Mouse (Mus musculus): ENCODE measurements around the gene Sowahb.
"Not testable (repeated sequence)": the region's sequence is repeated elsewhere in the genome, so short reads cannot be mapped to it uniquely, and the experiment has no call there.

Sowahb gene

DNA sequence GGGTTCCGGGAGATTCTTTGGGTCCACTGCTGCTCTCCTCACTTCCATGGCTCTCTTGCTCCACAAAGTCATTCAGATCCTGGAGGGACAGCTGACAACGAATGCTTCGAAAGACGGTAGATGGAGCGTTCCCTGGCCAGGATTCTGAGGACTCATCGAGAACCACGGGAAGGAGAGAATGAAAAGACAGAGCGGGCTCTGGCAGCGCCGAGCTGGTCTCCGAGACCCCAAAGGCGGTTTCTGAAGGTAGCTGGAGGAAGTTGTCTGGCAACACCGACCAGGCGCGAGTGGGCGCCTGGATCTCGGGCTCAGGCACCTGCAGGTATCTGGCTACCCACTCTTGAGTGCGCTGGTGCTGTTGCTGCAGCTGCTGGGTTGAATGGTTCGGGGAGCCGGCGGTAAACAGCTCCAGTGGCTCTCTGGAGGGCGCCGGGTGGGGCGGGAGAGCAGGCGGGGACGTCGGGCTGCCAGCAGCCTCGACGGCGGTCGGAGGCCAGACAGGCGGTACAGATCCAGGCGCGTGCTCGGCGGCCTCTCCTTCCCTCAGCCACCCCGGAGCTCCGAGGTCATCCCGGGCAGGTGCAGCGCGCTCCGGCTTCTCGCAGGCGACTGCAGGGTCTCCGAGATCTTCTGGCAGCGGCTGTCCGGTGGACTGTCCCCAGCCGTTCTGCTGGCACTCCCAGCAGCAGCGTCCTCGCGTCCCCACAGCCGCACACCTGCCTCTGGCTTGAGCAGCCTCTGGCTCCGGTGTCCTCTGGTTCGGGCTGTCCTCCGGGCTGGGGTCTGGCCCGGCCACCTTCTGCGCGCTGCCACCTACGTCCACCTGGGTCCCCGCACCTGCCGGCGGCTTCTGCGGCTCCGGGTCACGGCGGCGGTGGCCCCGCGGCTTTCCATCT lies 886 bp downstream of the Sowahb start:
- DNase-seq (ENCODE audit: low read depth in 1 of 2, low spot score in 2 of 2), result no peak

DNA sequence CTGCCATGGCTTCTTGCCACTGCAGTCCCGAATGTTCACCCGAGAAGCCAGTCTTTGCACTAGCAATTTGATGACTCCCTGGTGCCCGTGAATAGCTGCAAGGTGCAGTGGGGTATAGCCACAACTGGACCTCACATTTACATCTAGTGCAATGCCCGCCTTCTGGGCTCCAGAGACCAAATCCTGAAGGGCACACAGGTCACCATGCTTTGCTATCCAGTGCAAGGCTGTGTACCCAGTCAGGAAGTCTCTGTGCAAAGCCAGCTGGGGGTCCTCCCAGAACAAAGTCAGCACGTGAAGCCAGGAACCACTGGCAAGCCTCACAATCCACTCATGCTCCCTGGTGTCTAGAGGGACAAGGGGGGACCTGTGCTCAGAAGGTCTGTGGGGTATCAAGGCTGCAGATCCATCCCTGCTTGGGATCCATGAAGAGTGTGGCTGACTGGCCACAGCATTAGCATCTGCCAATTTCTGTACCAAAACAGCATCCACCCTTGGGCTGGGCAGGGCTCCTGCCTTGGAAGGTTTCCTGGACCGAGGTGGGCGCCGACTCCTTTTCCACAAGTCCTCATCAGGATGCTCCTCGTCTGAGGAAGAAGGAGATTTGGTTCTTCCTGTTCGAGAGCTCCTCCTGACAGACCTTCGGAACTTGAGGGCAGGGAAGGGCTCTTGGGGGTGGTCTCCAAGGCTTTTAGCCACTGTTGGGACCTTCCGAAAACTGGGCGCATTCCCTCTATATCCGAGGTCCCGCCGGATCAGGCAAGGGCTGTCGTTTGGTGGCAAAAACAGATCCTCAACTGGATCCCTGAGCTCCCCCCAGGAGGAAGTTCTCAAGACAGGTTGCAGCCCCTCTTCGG lies 1.8 kb downstream of the Sowahb start:
- DNase-seq (ENCODE audit: low read depth in 1 of 2, low spot score in 2 of 2), result no peak

DNA sequence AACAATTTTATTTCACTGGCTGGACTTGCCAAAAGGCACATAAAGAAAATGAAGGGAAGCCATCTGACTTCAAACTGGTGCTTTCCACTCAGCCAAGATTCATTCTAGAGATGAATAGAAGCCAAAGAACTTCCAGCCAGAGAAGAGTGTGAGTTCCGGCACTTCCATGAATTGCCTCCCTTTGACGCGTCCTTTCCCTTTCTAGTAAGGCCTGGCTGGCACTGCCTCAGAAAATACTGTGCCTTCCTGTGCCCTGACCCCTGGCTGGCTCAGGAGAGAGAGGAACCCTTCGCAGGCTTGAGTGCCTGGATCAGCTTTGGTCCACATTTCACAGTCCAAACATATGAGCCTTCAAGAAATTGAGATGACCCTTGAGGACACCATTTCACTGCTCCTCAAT lies 2.8 kb downstream of the Sowahb start:
- DNase-seq (ENCODE audit: low read depth in 1 of 2, low spot score in 2 of 2), result no peak

DNA sequence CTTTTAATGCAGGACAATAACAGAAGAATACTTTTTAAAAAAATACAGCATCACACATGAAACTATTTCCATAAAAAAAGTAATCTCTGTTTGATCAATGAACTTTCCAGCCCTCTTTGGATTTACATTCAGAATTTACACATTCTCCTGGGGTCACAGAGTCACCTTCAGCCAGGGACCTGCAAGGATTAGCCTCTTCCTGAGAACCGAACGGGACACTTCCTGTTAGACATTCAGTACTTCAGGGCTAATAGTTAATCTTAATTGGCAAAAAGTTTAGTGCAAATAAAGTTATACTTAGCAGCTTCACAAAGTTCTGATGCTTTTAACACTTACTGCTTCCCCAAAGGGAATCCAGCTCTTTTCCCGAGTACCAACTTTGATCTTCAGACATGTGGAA lies 3.5 kb downstream of the Sowahb start:
- no peak for DNase-seq (ENCODE audit: low read depth in 1 of 2, low spot score in 2 of 2)

DNA sequence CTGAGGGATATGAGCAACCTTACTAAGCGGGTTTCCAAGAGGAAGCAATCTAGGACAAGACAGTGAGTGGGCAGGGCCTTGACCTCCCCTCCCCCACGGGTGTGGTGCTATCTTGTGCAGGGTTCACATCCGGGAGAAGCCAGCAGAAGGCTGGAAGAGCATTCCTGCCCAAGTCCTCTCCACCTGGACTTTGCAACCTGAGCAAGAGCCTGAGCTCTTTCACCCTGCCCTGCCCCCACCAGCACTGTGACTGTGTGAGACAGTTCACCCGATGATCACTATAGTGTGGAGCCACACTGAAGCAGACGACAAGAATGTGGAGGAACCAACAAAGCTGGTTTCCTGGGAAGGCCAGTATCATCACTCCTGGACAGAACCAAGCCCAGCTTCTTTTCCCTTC lies 4.7 kb downstream of the Sowahb start:
- no peak for DNase-seq (ENCODE audit: low read depth in 1 of 2, low spot score in 2 of 2)

DNA sequence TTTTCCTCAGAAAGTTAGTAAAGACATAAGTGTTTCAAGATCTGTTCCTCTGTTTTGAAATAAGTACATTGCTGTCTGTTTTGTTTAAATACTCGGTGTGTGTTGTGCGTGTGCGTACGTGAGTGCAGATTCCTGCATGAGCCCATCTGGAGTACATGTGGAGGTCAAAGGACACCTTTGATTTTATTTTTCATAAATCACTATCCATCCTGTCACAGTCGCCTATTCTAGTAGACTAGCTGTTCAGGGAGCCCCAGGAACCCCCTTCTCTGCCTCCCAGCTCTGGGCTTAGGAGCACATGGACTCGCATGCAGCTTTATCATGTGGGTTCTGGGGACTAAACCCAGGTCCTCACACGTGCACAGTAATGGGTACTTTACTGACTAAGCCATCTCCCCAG lies 8.6 kb downstream of the Sowahb start:
- no peak for DNase-seq (ENCODE audit: low read depth in 1 of 2, low spot score in 2 of 2)

DNA sequence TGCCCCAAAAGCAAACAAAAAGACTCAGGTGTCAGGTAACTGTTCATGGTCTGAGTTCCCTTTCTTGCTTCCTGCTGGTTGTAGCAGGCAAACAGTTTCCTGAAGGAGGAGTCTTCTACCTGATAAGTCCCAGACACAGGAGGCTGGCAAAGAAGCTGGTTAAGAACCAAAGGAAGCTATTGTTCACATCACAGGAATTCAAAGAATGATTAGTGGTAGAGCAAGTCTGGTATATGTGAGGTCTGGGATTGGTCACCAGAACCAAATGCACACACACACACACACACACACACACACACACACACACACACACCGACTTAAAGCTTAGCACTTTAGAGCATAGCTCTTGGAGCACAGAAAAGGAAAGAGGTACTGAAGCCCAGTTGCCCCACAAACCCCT lies 9.5 kb downstream of the Sowahb start:
- DNase-seq (ENCODE audit: low read depth in 1 of 2, low spot score in 2 of 2), result no peak

DNA sequence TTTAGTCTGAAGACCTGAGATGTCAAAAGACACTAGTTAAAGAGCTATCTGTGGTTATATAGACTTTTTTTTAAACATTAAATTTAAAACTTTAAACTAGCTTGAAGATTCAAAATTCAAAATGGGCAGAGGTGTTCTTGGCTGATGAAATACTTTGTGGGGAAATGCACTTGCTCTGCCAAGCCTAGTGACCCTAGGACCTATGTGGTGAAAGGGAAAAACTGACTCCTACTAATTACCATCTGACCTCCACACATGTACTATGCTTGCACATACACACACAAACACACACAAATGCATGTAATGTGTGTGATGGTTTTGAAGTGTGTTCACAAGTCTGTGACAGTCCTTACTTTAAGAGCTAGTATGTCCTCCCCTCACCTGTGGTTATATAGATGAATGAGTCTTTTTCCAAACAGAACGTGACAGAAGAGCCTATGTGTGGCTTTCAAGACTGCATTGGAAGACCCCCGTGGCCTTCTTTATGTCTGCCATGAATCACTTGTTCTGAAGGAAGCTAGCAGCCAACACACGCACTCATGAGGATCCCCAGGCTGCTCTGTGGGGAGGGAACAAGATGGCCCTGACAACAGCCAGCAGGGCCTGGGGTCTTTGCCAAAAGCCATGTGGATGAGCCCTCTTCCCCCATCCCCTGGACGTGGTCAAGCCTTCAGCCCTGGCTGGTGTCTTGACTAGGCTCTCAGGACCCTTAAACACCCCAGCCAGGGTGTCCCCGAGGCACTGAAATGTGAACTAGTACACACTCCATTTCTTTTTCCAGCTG lies 11.5 kb downstream of the Sowahb start:
- no peak for DNase-seq (ENCODE audit: low read depth in 1 of 2, low spot score in 2 of 2)

DNA sequence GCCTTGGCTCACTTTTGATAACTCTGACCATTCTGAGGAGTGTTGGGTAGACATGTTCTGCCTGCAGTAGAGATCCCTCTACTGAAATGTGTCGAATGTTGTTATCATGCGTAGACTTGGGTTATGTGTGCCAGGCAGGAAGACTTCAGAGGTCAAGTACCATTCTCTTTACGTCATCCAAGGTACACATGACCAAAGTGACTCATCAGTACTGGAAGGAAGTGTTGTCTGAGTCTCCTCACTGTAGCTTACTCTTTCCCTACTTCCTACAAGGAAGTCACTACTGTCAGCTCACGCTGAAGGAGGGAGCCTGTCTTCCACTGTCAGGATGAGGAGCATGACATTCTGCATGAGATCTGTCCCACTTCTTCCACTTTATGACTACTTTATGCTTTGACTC lies 12.2 kb downstream of the Sowahb start:
- DNase-seq (ENCODE audit: low read depth in 1 of 2, low spot score in 2 of 2), result no peak

DNA sequence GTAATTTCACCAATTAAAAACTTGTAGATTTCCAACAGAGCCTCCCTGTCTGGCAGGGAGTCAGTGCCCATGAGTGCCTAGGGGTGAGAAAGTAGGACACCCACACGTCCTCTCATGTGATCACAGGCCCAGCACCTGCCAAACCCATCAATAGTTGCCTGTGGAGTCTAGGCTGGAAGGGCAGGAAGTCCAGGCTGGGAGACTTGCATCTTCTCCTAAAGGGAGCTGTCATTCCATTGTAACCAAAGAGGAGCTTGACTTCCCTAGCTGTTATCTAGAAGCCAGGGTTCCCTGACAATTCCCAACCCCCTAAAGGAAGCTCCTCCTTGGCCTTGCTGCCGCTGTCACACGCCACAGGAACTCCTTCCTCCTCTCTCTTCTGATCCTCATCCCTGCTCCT lies 14.0 kb downstream of the Sowahb start:
- no peak for DNase-seq (ENCODE audit: low read depth in 1 of 2, low spot score in 2 of 2)

DNA sequence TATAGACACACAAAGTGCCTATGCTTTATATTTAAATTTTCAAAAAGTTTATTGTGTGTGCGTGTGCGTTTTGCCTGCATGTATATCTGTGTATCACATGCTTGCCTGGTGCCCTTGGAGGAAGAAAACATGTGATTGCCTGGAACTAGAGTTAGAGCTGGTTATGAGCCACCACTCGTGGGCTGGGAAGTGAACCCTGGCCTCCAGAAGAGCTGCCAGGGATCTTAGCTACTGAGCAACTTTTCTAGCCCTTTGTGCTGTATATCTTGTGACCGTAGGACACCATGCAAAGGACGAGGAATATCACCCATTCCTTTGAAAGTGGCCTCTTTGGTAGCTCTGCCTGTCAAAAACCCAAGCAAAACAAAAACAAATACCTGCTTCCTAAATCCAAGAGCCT lies 14.4 kb downstream of the Sowahb start:
- DNase-seq (ENCODE audit: low read depth in 1 of 2, low spot score in 2 of 2), result no peak

DNA sequence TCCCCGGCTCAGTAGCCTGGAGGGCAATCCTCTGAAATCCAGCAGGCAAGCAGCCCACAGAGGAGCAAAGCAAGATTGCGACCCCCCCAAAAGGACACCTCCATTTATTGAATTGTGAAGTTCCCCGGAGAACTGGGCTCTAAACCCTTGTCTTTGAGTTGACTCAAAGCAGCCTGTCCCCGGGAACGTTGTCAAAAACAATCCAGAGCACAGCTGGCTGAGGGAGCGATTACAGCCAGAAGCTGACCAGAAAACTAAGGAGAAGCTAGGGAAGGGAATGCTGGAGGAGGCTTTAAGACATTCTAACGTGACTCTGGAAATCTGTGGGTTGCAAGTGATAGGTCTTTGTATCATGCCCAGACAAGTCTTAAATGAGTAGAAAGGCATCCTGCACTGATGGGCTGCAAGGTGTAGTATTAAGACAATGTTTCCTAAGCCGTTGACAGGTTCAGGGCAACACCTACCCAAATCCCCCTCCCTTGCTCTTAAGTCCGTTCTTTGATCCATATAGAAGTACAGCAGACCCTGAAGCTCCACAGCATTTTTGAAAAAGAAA lies 17.6 kb downstream of the Sowahb start:
- no peak for DNase-seq (ENCODE audit: low read depth in 1 of 2, low spot score in 2 of 2)

DNA sequence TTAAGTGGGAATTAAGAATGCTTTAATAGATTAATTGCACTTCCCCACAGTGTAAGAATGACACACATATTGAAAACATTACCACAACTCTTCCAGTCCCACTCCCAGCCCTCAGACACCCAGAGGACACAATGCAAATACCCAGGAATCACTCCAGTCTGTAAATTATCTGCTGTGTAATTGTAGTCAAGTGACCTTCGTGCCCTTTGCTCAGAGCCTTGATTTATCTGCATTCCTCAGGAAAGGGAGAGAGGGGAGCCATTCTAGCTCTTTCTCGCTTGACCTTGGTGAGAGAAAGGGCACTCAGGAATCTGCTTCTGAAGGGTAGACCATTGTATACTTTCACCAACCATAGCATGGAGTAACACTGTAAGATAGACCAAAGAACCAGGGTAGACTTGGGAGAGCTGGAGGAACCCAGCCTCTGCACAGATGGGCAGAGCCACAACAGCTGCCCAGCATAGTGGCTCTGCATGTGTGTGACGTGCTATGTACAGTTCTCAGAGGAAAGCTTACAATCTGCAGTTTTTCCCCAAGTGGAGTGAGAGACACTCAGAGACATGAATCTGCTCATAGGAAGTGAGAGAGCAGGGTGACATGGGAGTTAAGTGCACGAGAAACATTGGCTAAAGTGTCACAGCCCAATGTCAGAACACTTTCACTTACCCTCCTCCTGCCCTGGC lies 18.2 kb downstream of the Sowahb start:
- no peak for DNase-seq (ENCODE audit: low read depth in 1 of 2, low spot score in 2 of 2)

DNA sequence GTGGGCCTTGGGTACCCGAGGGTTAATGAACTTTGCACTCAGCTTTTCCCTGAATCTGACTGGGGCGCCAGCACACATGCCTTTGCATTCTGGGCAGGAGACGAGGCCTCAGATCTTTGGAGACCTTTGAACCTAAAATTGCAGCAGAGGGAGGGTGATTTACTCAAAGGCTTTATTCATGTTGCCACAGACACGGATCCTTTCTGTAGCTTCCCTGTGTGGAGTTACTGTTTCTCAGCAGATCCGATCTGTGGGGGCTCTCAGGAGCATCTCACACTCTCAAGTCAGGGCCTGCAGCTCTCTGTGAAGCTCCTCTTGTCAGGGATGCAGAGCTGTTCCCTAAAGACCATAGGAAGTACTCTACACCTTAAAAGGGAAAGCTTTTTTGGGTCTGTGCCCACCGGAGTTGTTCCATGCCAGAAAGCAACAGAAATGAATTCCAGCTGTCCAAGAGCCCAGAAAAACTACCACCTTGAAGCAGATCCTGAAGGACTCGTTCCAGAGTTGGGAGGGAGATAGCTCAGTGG lies 20.0 kb downstream of the Sowahb start:
- DNase-seq (ENCODE audit: low read depth in 1 of 2, low spot score in 2 of 2), result no peak

DNA sequence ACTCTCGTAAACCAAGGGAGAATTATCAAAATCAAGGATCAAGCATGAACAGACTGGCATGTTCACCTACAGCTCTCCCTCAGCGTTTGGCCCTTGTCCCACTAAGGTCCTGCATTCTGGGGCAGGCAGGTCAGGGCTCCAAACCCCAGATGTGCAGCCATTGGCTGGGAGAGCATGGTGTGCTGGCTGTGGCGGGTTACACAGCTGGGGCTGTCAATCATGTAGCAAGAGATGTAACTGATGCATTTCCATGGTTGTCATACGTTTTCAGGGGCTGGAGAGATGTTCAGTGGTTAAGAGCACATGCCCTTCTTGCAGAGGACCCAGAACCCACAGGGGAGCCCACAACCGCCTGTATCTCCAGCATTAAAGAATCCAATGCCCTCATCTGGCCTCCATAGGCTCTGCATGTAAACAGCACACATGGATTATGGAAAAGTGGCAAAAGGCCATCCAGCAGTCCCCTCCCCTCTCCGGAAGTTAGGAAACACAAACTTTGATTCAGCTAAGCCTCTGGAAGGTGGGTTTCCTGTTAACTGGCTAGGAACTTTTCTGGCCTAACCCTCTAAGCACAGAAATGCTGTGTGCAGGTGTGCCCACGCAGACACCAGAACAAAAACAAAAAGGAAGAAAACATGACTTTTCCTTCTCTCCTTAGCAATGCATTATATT lies 22.6 kb downstream of the Sowahb start:
- no peak for DNase-seq (ENCODE audit: low read depth in 1 of 2, low spot score in 2 of 2)

DNA sequence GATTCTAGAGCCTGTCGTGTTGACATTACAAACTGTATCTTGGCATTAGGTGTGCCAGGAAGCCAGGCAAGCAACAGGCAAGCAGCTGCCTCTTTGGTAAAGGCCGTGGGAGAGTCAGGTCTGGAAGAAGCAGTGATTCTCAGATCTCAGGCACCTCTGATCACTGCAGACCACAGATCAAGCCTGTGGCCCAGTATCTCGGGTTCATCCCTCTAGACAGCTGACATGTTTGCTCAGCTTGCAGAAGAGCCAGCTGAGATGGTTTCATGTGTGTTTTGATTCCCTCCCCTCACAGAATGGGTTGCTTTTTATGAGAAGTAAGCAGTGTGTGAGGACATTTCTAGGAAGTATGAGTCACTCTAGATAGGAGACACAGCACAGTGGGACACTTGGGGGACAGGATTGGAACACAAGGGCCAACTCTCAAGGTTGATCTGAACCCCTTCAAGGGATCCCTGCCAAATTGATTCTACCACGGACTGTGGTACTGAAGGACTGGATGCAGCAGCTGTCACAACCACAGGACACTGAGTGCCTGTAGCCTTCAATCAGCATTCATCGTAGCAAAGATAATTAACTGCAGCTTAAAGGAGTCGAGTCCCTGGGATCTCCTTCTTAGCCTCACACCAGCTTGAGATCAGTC lies 24.7 kb downstream of the Sowahb start:
- DNase-seq (ENCODE audit: low read depth in 1 of 2, low spot score in 2 of 2), result no peak

DNA sequence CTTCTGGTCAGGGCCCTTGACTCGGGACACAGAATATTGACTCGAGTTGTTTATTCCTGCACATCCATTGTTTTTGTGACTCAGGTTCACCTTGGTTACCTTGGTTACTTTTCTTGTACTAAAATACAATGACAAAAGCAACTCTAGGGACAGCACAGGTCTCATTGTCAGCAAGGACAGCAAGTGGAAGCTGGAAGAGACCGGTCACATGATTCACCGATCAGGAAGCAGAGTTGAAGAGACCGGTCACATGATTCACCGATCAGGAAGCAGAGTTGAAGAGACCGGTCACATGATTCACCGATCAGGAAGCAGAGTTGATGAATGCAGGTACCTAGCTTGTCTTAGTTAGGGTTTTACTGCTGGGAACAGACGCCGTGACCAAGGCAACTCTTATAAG lies 25.6 kb downstream of the Sowahb start:
- DNase-seq (ENCODE audit: low read depth in 1 of 2, low spot score in 2 of 2), result not testable (repeated sequence)

DNA sequence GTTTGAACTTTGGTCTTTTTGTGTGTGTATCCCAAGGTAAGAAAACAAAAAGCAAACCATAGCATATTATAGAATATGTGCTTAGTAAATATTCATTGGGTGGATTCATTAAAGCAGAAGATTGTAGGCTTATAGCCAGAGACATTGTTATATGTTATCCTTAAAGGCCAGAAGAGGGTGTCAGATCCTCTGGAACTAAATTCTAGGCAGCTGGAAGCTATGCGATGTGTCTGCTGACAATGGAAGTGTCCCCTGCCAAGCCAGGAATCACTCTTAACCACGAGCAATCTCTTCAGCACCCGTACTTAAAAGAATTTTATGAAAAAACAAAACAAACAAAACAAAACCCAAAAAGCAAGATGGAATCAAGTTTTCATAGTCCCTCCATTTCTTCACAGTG lies 27.1 kb downstream of the Sowahb start:
- no peak for DNase-seq (ENCODE audit: low read depth in 1 of 2, low spot score in 2 of 2)

DNA sequence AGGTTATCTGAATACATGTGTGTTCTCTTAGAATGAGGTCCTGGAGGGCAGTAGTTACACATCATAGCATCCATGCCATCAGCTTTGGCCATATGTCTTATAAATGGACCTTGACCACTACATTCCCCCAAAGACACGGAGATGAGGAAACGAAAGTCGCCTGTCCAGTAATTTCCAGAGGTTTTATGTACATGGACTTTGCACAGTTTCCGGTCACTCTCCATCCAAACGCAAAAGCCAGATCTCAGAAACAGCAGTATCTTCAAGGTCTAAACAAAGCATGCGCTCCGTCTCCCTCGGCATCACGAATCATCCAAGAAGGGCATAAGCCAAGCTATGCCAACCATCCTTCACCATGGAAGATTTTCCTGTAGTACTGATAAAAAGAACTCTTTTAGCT lies 36.6 kb downstream of the Sowahb start:
- no peak for DNase-seq (ENCODE audit: low read depth in 1 of 2, low spot score in 2 of 2)

Measured in monocyte, adult 2 months (primary cell).